Mouse (Mus musculus) forebrain, embryonic 10.5 days (tissue): Measurements from ENCODE around the gene Ethe1. TPM values are rescaled to one million over a fixed set of nuclear protein-coding genes. Genes with fewer than 3 reads are reported as not detected.

ENCODE experiments used
- polyA plus RNA-seq: library from polyadenylated mRNA; unstranded; fragments of >200 nt; fragmentation: Nextera tagmentation; extraction: Ambion mirVana; gene quantifications from 2 replicates; pipeline ENCODE4 v1.2.1, GENCODE M21; 2016

The Ethe1 gene
- polyA plus RNA-seq, 1 experiment from 2014 or later = 24.4 TPM

Other genes starting within 250 kb of the Ethe1 start
- not detected in 2 replicates for gene Lypd5, start 238.3 kb upstream of the Ethe1 start, polyA plus RNA-seq
- gene Kcnn4, start 217.3 kb upstream of the Ethe1 start, polyA plus RNA-seq = 3.8 and 5.1 TPM in 2 replicates
- 26.5 and 28.5 TPM in 2 replicates for gene Smg9, start 187.9 kb upstream of the Ethe1 start, polyA plus RNA-seq
- gene Irgc1, start 135.2 kb upstream of the Ethe1 start, polyA plus RNA-seq = not detected in 2 replicates
- 1.1 and 1.3 TPM in 2 replicates for gene Plaur, start 125.1 kb upstream of the Ethe1 start, polyA plus RNA-seq
- gene Cadm4, start 105.5 kb upstream of the Ethe1 start, polyA plus RNA-seq = 9.3 and 10.0 TPM in 2 replicates
- gene Zfp428, start 80.5 kb upstream of the Ethe1 start, polyA plus RNA-seq = 111 and 113 TPM in 2 replicates
- 0.82 and 1.3 TPM in 2 replicates for gene AC161166.1, start 75.1 kb upstream of the Ethe1 start, polyA plus RNA-seq
- gene Irgq, start 56.9 kb upstream of the Ethe1 start, polyA plus RNA-seq = 6.9 and 7.3 TPM in 2 replicates
- gene Pinlyp, start 41.4 kb upstream of the Ethe1 start, polyA plus RNA-seq = not detected in 2 replicates
- 174 and 177 TPM in 2 replicates for gene Xrcc1, start 41.3 kb upstream of the Ethe1 start, polyA plus RNA-seq
- 1.4 TPM in 2 replicates for gene Zfp575, start 98 bp downstream of the Ethe1 start, polyA plus RNA-seq
- gene Phldb3, start 23.2 kb downstream of the Ethe1 start, polyA plus RNA-seq = not detected in 2 replicates
- 0.36 and 0.88 TPM in 2 replicates for gene Lypd3, start 49.0 kb downstream of the Ethe1 start, polyA plus RNA-seq
- not detected in 2 replicates for gene Tex101, start 89.1 kb downstream of the Ethe1 start, polyA plus RNA-seq
- not detected in 2 replicates for gene BC049730, start 121.7 kb downstream of the Ethe1 start, polyA plus RNA-seq
- gene Gm4763, start 139.4 kb downstream of the Ethe1 start, polyA plus RNA-seq = not detected in 2 replicates
- gene Cd177, start 172.8 kb downstream of the Ethe1 start, polyA plus RNA-seq = 0.07 TPM in 1 of 2 replicates, not detected in the other
- not detected in 2 replicates for gene Ceacam10, start 189.7 kb downstream of the Ethe1 start, polyA plus RNA-seq